Mouse (Mus musculus) adrenal gland, postnatal 36 days (tissue): ENCODE results near the gene Ntsr2. TPM values are rescaled to one million over a fixed set of nuclear protein-coding genes. Genes with fewer than 3 reads are reported as not detected.
A peak's percentile ranks its signal among the peaks of the same experiment; 100 is the strongest.

ENCODE experiments used
- DNase-seq, 2 experiments: peaks; one replicate each; pipeline ENCODE4 v3.0.0; 2021; ENCODE audit warnings: mixed read lengths in 1 of 2
- long read RNA-seq, 2 experiments: library from polyadenylated mRNA; stranded (forward); transcript quantifications; one replicate each; pipeline ENCODE4 v2.0.0; 2021; ENCODE audit warnings: borderline sequencing depth in 2 of 2
- total RNA-seq, 2 experiments: library from RNA; stranded (reverse); gene quantifications; 2 replicates each; pipeline ENCODE4 v1.2.3; 2021

Ntsr2 gene
- total RNA-seq: 1 to 10 TPM in 1 of 2 experiments, under 1 TPM in 1; 0.89 to 1.7 TPM
- long read RNA-seq, experiment 1, partial matches to known transcripts: 1 of 3 reads
- long read RNA-seq, experiment 1, other reads (novel, unspliced or antisense): 0 of 3 reads
- long read RNA-seq, experiment 2: 0 reads

DNA sequence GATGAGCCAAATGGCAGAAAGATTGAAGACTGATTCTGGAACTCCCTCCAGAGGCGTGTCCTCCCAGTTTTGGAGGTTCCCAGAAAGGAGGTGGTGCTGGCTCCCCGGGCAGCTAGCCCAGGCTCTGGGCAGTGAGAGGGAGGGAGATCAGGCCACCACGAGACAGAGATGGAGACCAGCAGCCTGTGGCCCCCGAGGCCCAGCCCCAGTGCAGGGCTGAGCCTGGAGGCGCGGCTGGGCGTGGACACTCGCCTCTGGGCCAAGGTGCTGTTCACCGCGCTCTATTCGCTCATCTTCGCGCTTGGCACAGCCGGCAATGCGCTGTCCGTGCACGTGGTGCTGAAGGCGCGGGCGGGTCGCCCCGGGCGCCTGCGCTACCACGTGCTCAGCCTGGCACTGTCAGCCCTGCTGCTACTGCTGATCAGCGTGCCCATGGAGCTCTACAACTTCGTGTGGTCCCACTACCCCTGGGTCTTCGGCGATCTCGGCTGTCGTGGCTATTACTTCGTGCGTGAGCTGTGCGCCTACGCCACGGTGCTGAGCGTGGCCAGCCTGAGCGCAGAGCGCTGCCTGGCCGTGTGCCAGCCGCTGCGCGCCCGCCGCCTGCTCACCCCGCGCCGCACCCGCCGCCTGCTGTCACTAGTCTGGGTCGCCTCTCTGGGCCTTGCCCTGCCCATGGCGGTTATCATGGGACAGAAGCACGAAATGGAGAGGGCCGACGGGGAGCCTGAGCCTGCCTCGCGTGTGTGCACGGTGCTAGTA, at the start of gene Ntsr2:
TSS of gene Ntsr2 (plus strand) at position 51 of the 762 bp plus-strand sequence.
- peak; percentile 90 to 92 for DNase-seq

DNA sequence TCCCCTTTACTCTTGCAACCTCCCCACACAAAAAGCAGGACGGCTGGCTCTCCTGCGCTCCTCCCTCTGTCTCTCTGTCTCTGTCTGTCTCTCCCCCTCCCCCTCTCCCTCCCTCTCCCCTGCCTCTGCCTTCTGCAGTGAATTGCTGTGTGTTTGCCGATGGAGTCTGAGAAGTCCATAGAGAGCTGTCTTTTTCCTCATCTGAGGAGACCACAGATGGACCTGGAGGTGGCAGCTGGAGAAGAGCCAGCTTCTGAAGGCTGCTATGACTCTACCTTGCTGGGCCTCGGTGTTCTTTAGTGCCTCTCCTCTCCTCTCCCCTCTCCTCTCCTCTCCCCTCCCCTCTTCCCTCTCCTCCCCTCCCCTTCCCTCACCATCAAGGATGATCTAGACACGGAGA, 47.6 kb upstream of the Ntsr2 start:
- DNase-seq: no peak

DNA sequence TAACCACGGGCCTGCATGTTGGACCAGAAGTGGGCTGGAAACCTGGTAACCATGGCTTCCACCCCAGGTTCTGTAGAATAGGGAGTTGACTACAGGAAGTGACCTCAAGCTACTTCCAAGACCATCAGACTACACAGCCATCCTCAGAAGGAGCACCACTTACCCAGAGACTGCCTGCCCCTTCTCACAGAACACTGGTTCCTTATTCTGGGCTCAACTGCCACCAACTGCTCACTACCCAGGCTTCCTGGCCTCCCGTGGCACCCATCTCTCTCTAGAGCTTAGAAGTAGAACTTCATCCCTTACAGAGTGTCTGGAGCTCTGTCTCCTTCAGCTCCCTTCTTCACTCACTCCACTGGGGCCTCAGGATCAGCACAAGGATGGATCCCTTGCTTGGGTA, 42.2 kb upstream of the Ntsr2 start, which contains the start of gene Lpin1:
TSS of gene Lpin1 (minus strand) at position 31 of the 400 bp plus-strand sequence.
- DNase-seq: no peak

DNA sequence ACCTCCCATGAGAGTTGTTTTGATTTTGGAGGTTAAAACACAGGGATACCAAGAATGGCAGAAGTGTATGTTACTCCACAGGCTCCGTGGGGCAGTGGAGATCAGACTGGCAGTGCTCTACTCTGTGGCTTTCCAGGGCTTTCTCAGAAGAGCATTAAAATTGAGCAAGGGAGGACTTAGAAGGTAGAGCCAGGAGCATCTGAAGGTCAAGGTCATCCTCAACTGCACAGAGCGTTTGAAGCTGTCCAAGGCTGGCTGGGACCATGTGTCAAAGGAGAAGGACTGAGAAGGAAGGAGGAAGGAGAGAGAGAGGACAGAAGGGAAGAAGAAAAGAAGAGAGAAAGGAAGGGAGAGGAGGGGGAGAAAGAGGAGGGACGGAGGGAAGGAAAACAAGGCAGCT, 38.6 kb upstream of the Ntsr2 start:
- DNase-seq: peak; percentile 24 to 32

DNA sequence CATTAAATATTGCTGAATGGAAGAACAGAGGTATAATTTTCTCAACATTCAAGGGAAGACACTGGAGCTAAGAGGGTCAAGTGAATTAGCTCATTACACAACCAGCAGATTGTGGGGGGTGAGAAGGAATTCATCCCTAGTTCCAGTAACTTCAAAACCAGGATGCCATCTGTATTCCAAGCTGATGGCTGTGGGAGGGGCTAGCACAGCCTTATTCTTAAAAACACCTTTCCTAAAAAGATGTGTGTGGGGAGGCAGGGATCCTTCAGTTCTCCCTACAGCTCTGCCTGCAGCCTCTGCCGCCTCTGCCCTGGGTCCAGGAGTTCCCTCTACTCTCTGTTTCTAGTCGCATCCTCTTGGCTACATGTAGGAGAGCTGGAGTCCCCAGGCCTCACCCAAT, 37.4 kb upstream of the Ntsr2 start:
- DNase-seq: no peak

DNA sequence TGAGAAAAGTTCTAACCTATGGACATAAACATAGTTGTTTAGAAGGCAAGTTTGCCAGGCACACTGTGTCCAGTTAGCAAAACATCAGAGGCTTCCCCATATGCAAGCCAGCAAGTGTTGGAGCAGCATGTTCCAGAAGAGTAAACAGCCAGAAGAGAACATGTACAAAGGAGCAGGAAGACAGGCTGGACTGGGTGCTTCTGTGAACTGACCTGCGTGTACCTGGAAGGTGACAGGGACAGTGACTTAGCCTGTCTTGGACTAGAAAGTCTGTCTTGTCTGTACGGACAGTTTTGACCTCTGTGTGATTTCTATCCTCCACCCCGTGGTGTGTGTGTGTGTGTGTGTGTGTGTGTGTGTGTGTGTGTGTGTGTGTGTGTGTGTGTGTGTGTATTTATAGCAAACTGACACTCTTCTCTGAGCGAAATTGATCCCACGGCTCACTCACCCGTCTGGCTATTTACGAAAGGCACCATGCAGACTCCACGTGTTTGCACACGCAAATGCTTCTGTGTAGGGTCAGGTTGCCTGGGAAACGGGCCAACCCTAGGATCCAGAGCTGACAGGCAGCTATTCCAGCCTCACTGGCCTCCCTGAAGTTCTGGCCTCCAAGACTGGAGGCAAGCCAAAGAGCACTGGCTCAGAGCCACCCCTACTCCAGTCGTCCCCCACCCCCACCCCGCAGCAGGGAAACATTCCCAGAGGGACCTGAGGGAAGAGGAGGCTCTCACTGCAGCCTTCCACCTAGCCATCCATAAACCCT, 34.5 kb upstream of the Ntsr2 start:
- peak; percentile 86 to 87 for DNase-seq

DNA sequence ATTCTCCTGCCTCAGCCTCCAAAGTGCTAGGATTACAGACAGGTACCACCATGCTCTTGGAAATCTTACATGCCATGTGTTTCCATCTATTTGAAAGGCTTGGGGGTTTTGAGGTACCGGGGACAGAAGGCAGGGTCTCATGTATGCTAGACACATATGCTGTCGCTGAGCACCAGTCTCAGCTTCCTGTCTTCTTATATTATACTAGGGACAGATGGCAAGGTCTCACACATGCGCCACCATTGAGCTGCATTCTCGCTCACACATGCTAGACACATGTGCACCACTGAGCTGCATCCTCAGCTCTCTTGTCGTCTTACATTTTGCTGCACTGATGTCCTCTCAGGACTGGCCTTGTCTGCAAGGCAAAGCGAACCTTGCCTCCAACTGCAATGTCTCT, 33.7 kb upstream of the Ntsr2 start:
- DNase-seq: no peak

DNA sequence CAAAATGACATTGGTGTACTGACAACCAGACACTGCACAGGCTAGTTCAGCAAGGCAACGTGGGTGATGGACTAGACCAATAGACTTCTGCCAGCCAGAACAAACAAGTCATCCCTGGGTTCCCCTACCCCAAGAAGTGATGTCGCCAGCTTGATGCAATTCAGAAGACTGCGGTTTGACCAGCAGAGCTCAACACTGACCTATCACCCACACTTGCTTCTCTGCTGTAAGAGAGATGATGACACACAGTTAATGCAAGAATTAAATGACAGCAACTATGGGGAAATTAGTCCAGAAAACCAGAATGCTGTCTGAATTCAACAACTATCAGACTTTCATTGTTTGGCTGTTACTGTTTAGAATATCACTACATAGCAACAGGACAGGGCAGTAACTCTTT, 33.0 kb upstream of the Ntsr2 start:
- peak in 1 of 2 experiments; percentile 47 for DNase-seq

DNA sequence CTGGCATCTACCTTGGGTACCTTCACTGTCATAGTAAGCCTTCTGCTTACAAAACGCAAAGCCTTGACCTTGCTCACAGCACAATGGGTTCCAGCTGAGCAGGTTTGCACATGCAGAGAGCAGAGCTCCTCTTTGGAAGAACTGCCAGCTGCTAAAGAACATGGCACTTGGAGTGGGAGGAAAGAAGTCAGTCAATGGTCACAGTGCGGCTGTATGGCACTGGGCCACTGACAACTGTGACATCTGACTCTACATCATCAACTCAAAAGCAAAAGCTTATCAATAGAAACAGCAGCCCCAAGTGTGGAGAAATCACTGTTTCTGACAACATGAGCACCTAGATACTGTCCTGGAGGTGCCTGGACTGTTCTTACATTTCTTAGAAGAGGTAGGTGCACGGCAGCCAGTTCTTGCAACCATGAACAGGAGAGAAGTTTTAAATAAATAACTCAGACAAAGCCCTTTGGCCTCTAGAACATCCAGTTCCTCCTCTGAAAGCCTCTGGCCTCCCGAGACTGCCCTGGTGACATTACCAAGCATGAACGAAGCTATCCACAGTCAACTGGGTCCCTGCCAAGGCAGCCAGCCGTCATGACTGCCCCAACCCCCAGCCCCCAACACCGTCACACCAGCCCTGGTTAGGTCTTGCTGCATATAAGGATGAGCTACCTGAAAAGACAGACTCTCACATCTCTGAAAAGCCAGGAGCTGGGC, 22.9 kb upstream of the Ntsr2 start:
- DNase-seq: peak; percentile 53 to 73

DNA sequence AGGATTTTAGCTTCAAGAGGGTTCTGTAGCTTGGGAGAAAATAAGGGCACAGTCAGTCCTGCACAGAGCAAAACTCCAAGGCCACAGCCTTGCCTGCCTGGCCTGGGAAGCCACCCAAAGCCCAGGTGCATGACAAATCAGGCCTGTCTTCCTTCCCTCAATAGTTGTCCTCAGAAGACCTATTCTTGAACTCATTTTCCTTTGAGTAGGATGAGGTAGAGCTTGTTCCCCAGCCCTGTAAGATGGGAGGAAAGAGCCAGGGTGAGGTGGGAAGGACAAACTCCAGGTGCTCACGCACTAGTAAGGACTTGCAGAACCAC, 22.4 kb upstream of the Ntsr2 start:
- peak in 1 of 2 experiments; percentile 43 for DNase-seq

DNA sequence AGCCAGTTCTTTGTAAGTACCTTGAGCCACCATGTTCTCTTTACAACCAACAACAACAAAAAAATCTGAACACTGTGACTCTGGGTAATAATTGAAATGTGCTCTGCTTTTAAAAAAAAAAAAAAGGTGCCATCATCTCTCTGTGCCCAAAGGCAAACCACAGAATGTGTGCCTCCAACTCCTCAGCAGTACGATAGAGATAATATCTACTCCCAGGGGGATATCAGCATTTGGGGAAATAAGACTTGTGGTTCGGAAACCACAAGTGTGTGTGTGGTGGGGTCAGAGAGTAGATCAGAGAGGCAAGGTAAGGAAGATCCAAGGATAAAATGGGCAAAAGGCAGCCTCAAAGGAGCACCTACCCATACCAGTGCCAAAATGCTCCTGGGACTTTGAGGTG, 21.8 kb upstream of the Ntsr2 start:
- no peak for DNase-seq

DNA sequence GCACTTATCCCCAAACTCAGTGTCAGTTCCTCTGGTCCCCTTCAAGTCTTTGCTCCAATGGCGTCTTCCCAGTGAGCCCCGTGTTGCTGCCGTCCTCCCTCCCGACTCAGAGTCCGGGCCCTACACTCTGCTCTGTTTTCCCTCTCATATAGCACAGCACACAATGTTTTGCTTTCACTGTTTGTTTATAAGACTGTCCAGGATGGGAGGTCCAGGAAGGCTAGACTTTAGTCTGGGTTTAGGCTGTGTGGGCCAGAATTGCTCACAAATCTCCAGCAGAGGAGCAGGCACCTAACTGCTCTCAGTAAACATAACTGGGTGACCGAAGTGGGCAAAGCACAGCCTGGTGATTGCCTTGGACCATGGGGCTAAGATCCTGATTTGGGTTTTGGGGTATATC, 19.9 kb upstream of the Ntsr2 start:
- no peak for DNase-seq

DNA sequence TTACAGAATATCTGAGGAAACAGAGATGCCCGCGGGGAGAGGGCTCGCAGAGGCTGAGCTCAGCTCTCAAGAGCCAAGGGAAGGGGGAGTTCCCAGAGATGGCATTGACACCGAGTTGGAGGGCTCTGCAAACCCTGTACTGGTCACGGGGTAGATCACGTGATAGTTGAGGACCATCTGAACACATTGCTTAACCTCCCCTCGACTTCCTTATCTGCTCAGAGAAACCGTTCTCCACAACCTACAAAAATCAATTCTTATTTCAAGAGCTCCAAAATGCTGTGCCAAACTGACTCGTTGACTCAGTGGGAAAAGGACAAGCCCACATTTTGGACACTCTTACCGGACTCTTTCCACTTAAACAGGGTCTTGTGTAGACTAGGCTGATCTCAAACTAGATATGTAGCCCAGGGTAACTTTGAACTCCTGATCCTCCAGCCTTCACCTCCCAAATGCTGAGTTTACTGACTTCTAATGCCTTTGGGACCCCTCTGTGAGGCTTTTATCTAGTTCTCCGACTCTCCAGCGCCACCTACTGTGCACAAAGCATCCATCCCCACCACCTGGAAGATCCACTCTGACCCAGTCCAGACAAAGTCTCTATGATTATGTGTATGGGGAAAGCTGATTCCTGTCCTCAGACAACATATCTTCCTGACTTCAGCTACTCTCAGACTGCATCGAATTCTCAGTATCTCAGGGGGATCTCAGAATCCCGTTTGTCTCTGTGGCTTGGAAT, 18.9 kb upstream of the Ntsr2 start:
- peak; percentile 66 to 69 for DNase-seq

DNA sequence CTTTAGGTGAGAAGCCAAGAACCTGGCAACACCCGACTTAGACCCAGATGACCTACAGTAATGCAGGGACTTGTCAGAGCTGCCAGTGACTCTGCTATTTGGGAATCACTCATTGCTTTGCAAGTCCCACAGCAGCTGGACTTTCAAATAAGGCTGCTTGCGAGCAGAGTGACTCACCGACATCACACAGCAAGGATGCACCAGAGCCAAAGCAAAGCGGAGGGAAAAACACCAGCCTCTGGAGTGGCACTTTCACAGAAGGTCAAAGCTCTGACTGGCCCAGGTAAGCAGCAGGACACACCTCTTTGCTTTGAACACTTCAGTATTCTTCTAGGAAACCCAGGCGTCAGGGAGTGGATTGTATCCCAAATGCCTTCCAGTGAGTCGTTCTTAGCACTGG, 17.4 kb upstream of the Ntsr2 start:
- peak; percentile 37 to 38 for DNase-seq

DNA sequence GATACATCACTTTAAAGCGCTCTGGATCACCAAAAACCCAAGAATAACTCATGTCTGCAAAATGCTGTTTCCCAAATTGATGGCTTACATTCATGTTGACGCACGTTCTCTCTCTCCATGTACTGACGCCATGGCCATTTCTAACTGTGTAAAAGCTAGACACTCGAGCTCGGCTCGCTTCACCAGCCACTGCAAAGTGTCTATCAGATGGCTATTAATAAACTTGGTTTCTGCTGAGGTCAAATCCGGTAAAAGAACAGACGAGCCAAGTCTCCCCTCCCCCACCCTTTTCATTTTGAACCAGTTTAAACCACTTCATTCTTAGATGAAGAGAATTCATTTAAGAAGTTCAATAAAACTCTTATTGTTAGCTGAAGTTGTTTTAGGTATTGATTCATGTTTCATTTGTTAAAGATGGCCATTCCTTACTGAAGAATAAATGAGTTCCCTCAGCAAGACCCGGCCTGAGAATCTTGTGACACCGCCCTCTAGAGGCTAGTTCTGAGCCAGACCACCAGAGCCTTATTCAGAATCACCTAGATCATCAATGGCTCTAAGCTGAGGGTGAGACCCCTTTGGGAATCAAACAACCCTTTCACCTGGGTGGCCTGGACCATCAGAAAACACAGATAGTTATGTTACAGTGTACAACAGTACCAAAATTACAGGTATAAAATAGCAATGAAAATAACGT, 14.0 kb upstream of the Ntsr2 start:
- no peak for DNase-seq

DNA sequence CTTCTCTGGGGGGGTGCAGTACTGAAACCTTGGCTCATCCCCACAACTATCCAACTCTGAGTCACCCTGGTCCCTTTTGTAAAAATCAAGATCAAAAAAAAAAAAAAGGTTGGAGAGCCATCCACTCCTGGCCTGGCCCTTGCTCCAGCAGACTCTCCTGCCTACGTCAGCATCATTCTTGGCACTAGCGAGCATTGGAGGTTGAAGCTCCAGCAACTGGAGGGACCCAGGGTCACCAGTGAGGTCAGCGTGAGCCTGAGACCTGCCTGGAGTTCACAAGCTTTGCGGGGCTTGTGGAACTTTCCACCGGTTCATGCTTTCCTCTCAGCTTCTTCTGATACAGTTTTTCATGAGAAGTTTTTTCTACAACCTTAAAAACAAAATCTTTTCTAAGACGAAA, 13.1 kb upstream of the Ntsr2 start:
- DNase-seq: peak; percentile 74

DNA sequence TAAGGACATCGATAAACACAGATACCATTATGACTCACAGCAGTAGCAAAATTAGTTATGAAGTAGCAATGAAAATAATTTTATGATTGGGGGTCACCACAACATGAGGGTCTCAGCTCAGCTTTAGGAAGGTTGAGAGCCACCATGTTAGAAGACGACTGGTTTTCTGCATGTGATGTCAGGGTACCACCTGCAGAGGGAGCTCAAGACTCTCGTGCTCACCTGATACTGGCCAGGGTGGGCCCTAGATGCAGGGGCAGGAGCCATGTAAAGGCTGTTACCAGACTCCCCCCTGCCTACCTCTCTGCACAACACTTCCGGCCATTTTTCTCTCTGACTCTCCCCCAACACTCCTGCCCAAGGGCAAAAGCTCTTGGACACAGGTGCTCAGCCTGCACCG, 11.2 kb upstream of the Ntsr2 start:
- no peak for DNase-seq

DNA sequence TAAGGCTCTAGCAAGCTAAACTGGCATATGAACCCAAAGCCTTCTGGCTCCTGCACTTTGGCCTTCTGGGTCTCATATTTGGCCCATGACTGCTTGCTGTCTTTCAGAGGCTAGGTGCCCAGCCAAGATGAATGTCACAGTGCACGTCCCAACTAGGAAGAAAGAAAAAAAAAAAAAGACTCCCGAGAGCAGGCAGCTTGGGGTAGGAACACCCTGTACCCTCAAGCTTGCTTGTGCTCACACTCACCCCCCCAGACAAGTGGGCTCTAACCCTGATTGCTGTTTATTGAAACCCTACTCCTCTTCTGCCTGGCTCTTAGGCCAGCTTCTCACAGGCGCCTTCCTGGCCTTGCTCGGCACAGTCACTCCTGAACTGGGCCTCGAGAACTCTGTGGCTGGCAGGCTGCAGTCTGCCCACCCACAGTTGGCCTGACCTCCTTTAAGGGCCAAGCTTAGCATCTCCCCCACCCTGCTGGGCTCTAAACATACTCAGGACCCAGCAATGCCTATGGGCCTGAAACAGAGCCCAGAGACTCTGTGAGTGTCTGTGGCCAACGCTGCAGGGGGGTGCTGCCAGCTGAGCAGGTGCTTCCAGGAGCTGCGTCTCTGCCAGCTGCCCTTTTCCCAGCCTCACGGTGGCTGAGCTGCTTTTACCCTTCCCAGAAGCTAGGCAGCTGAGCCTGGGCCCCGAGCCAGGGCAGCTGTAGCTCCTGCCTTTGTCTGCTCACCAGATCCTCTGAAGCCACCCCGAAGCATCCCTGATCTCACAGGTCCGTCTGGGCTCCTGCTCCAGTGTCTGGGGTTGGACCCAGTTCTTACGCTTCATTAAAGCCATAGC, 9.5 kb upstream of the Ntsr2 start:
- DNase-seq: peak; percentile 39 to 71

DNA sequence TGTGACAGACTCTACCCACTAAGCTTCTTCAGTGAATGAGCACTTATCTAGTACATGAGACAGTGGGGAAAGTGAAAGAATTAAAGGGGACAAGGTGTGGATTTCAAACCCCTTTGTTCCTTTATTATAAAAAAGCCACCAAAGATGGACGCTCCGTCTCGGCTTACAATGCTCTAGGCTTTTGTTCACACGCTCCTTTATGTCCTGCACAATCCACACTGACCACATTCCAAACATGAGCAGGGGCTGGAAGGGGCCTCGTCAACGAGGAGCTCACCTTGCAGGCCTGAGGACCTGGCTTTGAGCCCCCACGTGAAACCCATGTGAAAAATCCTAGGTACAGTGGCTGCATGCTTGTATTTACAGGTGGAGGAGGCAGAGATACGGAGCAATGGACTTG, 8.5 kb upstream of the Ntsr2 start:
- DNase-seq: no peak

DNA sequence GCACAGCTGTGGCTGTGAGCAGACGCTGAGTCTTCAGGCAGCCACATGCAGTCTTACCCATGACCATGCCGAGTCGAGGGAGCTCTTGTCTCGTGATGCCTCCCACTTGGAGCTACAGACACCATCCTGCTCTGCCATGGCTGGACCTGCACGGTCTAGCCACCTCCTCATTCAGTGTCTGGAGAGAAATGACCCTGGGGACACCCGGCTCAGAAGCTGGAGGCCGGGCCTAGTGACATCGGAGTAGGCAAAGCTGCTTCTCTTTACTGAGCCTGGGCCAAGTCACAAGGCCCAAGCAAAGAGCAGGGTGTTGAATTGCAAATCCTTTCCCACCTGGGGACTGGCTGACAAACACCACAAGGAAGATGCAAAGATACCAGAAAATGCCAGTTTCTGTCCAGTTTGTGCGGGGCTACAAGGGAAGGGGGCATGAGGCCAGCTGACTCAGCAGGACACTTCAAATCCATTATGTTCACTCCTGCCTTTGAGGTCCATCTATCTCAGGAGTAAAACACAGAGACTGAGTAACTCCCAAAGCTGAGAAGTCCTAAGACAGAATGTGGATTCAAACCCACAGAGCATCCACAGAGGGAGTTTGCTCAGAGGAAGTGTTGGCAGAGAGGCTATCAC, 6.3 kb upstream of the Ntsr2 start:
- no peak for DNase-seq
